Mouse (Mus musculus) midbrain, embryonic 11.5 days (tissue): ENCODE data around the gene Cd151. TPM values are rescaled to one million over a fixed set of nuclear protein-coding genes. Genes with fewer than 3 reads are reported as not detected.
A peak's percentile ranks its signal among the peaks of the same experiment; 100 is the strongest.

Source experiments
- ATAC-seq: fragments of 200-750 bp; cut with Nextera tagmentation; 2 replicates; pipeline ENCODE4 v1.8.0; 2017; ENCODE audit warnings: moderate TSS enrichment, moderate library complexity; ENCODE audit not compliant: low FRiP score
- DNase-seq: peaks from one replicate; pipeline ENCODE4 v3.0.0; 2015; ENCODE audit warnings: low spot score; ENCODE audit errors: missing footprints
- H3K27ac ChIP-seq: fragments of 300-500 bp; sonication (generic); 2 replicates; pipeline ENCODE4 v1.5.1; 2014; ENCODE audit warnings: low read depth, low read length
- H3K27me3 ChIP-seq: fragments of 300-500 bp; sonication (generic); 2 replicates; pipeline ENCODE4 v1.6.1; 2014; ENCODE audit warnings: mild to moderate bottlenecking, low read length, moderate library complexity, mixed read lengths; ENCODE audit not compliant: control insufficient read depth, insufficient read depth
- H3K36me3 ChIP-seq: fragments of 300-500 bp; sonication (generic); 2 replicates; pipeline ENCODE4 v1.6.1; 2014; ENCODE audit warnings: mild to moderate bottlenecking, low read length, moderate library complexity, mixed read lengths; ENCODE audit not compliant: control insufficient read depth, insufficient read depth
- H3K4me1 ChIP-seq: fragments of 300-500 bp; sonication (generic); 2 replicates; pipeline ENCODE4 v1.6.1; 2014; ENCODE audit warnings: low read length; ENCODE audit not compliant: control insufficient read depth, insufficient read depth
- H3K4me2 ChIP-seq: fragments of 300-500 bp; sonication (generic); 2 replicates; pipeline ENCODE4 v1.6.1; 2014; ENCODE audit warnings: mild to moderate bottlenecking, moderate library complexity
- H3K4me3 ChIP-seq: fragments of 300-500 bp; sonication (generic); 2 replicates; pipeline ENCODE4 v1.5.1; 2014; ENCODE audit warnings: low read depth, low read length
- H3K9ac ChIP-seq: fragments of 300-500 bp; sonication (generic); 2 replicates; pipeline ENCODE4 v1.6.1; 2014; ENCODE audit warnings: low read length
- H3K9me3 ChIP-seq: fragments of 300-500 bp; sonication (generic); 2 replicates; pipeline ENCODE4 v1.6.1; 2016; ENCODE audit warnings: low read length; ENCODE audit not compliant: control insufficient read depth
- WGBS: fragments of 180-500 bp; shearing (Covaris S2); extraction: QIAGEN DNeasy Blood & Tissue Kit; methylation state at CpG from one replicate; pipeline ENCODE4 v1.1.7; 2014; 5-methylcytosine and 5-hydroxymethylcytosine counted together
- polyA plus RNA-seq: library from polyadenylated mRNA; unstranded; fragments of >200 nt; fragmentation: Nextera tagmentation; extraction: Ambion mirVana; gene quantifications from 2 replicates; pipeline ENCODE4 v1.2.1, GENCODE M21; 2014

Gene Cd151
- 32.5 and 36.6 TPM in 2 replicates for polyA plus RNA-seq

GRCm38 (mm10) chr7:141467230-141468030 lies at the start of gene Cd151:
TSS of gene Cd151 (plus strand) at chr7:141467392.
- Histone ChIP-seq H3K4me3 (peak within 1 kb of the TSS; percentile 68), H3K27me3 (peaks cover 46% of the 10 kb centered on the region), H3K9ac (peak within 1 kb of the TSS; percentile 81), H3K4me1 (peaks cover 25% of the 10 kb centered on the region), H3K36me3 (peaks cover 5% of the 10 kb centered on the region; the same call in 1 of the 2 replicates), H3K4me2 (peak within 1 kb of the TSS; percentile 72), H3K9me3 (no peaks in the 10 kb centered on the region), H3K27ac (peak within 1 kb of the TSS; percentile 66)
- WGBS = under 1% methylated on average over 52 of the region's 52 CpGs
- DNase-seq (peak; percentile 98), ATAC-seq (peak; percentile 77)

- DNase-seq (no peak), ATAC-seq (no peak)
- 75% methylated on average over 8 of the region's 8 CpGs for WGBS
- Histone ChIP-seq H3K27me3 (no peaks in the 10 kb centered on the region), H3K9me3 (no peaks in the 10 kb centered on the region), H3K9ac (no peak overlapping the region), H3K4me2 (no peak overlapping the region), H3K36me3 (no peaks in the 10 kb centered on the region), H3K27ac (no peak overlapping the region), H3K4me3 (no peak overlapping the region), H3K4me1 (peaks cover 10% of the 10 kb centered on the region)
These were observed 49.2 kb upstream of the Cd151 start for GRCm38 (mm10) chr7:141417731-141418681.

- DNase-seq = no peak
- Histone ChIP-seq H3K36me3 (no peaks in the 10 kb centered on the region), H3K27me3 (no peaks in the 10 kb centered on the region), H3K9ac (no peak overlapping the region), H3K4me1 (peaks cover 5% of the 10 kb centered on the region; the same call in 1 of the 2 replicates), H3K4me2 (no peak overlapping the region), H3K9me3 (no peaks in the 10 kb centered on the region), H3K4me3 (no peak overlapping the region), H3K27ac (no peak overlapping the region)
- WGBS = 90% methylated on average over 7 of the region's 7 CpGs
- no peak for ATAC-seq
These were observed 48.2 kb upstream of the Cd151 start for GRCm38 (mm10) chr7:141418970-141419369.

GRCm38 (mm10) chr7:141420030-141420702 lies 47.0 kb upstream of the Cd151 start:
- no peaks in the 10 kb centered on the region for H3K4me1 ChIP-seq
- DNase-seq (no peak), ATAC-seq (no peak)
- H3K4me3 ChIP-seq = no peak overlapping the region
- no peak overlapping the region for H3K4me2 ChIP-seq
- H3K27ac ChIP-seq = no peak overlapping the region
- no peak overlapping the region for H3K9ac ChIP-seq
- H3K36me3 ChIP-seq = no peaks in the 10 kb centered on the region
- H3K27me3 ChIP-seq = no peaks in the 10 kb centered on the region
- 84% methylated on average over 9 of the region's 9 CpGs for WGBS
- no peaks in the 10 kb centered on the region for H3K9me3 ChIP-seq

GRCm38 (mm10) chr7:141423811-141424210 lies 43.4 kb upstream of the Cd151 start:
- Histone ChIP-seq H3K9me3 (no peaks in the 10 kb centered on the region), H3K4me3 (no peak overlapping the region), H3K4me2 (no peak overlapping the region), H3K27ac (no peak overlapping the region), H3K27me3 (no peaks in the 10 kb centered on the region; the same call in 1 of the 2 replicates), H3K36me3 (no peaks in the 10 kb centered on the region), H3K9ac (no peak overlapping the region), H3K4me1 (peaks cover 2% of the 10 kb centered on the region)
- ATAC-seq (no peak), DNase-seq (peak; percentile 60)
- 83% methylated on average over 4 of the region's 4 CpGs for WGBS

GRCm38 (mm10) chr7:141426948-141427730 lies 40.1 kb upstream of the Cd151 start:
- Histone ChIP-seq H3K9me3 (no peaks in the 10 kb centered on the region), H3K4me2 (no peak overlapping the region), H3K27me3 (no peaks in the 10 kb centered on the region; the same call in 1 of the 2 replicates), H3K36me3 (no peaks in the 10 kb centered on the region; the same call in 1 of the 2 replicates), H3K4me1 (peaks cover 12% of the 10 kb centered on the region), H3K4me3 (no peak overlapping the region), H3K27ac (no peak overlapping the region), H3K9ac (no peak overlapping the region)
- DNase-seq (no peak), ATAC-seq (no peak)
- 85% methylated on average over 12 of the region's 12 CpGs for WGBS

GRCm38 (mm10) chr7:141428701-141429100 lies 38.5 kb upstream of the Cd151 start:
- Histone ChIP-seq H3K4me2 (peak overlapping the region; percentile 59), H3K4me3 (peak overlapping the region; percentile 39), H3K27ac (no peak overlapping the region), H3K9ac (peak overlapping the region; percentile 69), H3K27me3 (no peaks in the 10 kb centered on the region; the same call in 1 of the 2 replicates), H3K36me3 (no peaks in the 10 kb centered on the region; the same call in 1 of the 2 replicates), H3K9me3 (no peaks in the 10 kb centered on the region), H3K4me1 (peaks cover 13% of the 10 kb centered on the region)
- WGBS = 55% methylated on average over 5 of the region's 5 CpGs
- DNase-seq = no peak
- no peak for ATAC-seq

- H3K27me3 ChIP-seq = no peaks in the 10 kb centered on the region; the same call in 1 of the 2 replicates
- no peaks in the 10 kb centered on the region; the same call in 1 of the 2 replicates for H3K36me3 ChIP-seq
- peak within 1 kb of the TSS; percentile 59 for H3K4me2 ChIP-seq
- peak within 1 kb of the TSS; percentile 69 for H3K9ac ChIP-seq
- 2% methylated on average over 19 of the region's 19 CpGs for WGBS
- DNase-seq = peak; percentile 91
- peak; percentile 79 for ATAC-seq
- H3K4me3 ChIP-seq = peak within 1 kb of the TSS; percentile 39
- H3K4me1 ChIP-seq = peaks cover 19% of the 10 kb centered on the region
- no peaks in the 10 kb centered on the region for H3K9me3 ChIP-seq
- H3K27ac ChIP-seq = peak within 1 kb of the TSS; percentile 25; the same call in 1 of the 2 replicates
These were observed 37.9 kb upstream of the Cd151 start, which contains the start of gene Cend1 for GRCm38 (mm10) chr7:141429310-141429709. TSS of gene Cend1 (minus strand) at chr7:141429491.
